Mouse (Mus musculus): ENCODE data around the gene Rac2.

The Rac2 gene

DNA sequence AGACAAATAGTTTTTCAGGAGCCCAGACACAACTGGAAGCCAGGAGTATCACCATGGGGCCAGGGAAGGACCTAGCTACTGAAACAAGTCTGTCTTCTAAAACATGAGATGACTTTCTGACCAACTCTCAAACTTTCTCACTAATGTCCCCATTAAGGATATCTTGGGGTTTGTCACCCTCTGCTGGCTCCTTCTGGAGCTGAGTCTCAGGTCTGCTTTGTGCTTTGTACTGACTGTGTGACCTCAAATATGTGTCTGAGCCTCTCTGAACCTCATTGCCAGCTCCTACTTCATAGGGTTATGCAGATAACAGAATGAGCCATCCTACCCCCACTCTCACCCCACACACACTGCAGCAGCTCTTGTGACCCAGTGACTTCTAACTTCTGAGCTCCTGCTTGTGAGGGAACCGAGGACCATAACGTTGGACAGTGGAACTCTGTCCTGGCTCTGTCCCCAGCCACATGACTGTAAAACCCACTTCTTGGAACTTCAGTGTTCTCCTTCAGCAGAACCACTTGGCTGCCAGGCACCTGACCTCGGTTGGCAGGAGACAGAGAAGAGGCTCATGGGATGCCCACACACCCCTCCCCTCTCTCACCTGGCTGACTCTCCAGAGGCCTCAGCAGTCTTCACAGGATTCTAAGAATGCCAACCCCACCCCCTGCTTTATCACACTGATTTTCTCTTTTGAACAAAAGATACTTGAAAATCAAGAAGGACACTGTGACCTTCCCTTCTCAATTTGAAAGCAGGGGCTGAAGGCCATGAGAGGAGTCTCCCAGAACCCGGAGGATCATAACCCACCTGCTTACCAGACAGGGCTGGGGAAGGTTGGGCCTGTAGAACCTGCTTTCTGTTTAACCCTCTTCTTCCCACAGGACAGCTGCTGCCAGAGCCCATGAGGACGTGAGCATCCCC is 24.9 kb downstream of the Rac2 start:
- DNase-seq (ENCODE audit: low spot score) = no peak

DNA sequence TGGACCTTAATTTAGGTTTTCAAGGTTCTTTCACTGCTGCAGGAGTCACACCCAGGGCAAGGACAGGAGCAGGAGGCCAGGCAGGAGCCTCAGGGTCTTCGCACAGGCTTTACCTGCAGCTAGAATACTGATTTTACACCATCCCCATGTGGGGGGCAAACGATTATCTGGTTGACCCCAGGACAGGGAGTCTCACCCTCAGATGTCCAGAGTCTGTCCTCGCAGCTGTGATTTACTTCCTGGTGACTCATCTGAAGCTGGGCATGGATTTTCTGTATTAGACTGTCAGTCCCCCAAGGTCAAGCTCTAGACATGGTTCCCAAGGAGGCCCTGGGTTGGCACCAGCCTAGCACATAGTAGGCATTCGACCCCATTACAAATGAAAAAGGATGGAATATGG is 26.5 kb downstream of the Rac2 start:
- DNase-seq (ENCODE audit: low spot score) = no peak

DNA sequence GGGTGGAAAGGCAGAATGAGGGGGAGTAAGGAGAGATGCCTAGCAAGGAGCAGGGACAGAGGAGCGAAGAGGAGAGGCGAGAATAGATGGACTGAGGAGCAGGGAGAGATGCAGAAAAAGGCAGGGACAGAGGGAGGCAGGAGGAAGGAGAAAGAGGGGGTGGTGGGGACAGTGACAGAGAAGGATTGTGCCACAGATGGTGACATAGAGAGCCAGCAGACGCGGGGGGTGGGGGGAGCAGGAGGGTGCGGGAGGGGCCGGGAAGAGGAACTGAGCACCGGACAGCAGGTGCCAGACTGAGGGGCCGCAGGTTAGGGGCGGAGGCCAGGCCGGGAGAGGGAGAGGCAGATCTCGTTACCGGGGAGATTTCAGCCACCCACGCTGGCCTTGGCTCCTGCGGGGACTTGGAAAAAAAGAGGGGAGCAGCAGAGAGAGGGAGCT is 28.0 kb downstream of the Rac2 start, which contains the start of gene Sstr3:
Sstr3 (minus strand) TSS at position 125 of the 441 bp plus-strand sequence.
- DNase-seq (ENCODE audit: low spot score) = no peak

DNA sequence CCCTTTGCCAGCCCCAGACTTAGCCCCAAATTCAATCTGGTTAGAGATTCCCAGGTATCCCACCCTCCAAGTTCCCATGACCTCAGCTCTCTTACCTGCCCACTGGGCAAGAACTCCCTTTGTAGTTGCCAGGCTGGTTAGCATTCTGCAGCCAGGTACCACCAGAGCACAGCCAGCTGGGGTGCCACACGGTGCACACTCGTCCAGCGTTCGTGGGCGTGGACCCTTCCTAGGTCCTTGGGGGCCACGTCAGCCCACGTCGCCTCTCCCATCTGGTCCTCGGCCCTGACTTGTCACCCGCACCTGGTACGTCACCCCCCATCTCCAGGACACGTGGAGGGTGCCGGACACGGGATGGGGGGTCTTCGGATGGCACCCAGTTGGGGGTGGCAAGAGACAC is 28.5 kb downstream of the Rac2 start:
- DNase-seq (ENCODE audit: low spot score) = no peak

DNA sequence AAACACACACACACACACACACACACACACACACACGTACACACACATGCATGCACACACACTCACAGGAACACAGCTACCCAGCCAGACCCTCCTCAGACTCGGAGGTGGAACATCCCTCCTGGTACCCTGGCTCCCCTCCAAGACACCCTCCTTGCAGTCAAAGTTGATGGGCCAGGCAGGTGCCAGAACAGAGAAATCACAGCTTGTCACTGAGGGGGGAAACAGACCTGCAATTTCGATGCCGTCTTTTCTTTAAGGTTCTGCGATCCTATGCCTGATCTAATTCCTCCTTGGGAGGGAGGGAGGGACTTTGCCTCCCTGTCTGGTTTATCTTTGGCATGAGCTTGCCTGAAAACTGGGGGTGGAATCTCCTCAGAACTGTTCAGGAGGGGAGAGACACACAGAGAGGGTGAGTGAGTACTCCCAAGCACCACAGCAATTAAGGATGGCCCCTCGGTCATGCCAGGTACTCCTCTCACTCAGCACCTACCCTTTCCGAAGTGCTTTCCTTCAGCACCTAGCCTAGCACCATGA is 29.7 kb downstream of the Rac2 start:
- DNase-seq (ENCODE audit: low spot score) = no peak

DNA sequence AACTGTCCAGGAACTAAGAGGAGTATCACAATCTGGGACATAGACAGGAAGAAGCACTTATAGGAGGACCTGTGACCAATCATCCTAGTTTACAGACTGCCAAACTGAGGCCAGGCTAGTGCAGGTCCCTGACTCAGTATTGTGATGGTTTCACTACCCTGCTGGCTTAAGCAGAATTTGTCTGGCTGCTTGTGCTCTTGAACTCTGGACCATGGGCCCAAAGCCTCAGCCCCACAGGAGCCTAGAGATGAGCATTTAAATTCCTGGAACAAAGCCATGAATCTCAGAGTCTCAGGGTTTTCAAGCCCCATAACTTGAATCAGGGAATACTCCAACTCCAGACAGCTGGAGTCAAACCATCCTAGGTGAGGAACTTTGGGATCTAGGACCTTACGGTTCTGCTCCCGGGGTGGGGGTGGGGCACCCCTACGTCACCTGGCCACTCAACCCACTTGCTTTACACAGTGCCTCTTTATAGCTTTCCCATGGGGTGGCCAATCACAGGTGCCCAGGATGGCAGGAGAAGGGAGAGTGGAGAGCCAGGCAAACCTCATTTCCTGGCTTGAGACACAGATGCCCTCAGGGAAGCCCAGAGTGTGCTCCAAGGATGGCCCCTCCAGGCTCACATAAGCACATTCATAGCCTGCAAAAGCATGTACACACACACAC is 30.4 kb downstream of the Rac2 start:
- no peak for DNase-seq (ENCODE audit: low spot score)

DNA sequence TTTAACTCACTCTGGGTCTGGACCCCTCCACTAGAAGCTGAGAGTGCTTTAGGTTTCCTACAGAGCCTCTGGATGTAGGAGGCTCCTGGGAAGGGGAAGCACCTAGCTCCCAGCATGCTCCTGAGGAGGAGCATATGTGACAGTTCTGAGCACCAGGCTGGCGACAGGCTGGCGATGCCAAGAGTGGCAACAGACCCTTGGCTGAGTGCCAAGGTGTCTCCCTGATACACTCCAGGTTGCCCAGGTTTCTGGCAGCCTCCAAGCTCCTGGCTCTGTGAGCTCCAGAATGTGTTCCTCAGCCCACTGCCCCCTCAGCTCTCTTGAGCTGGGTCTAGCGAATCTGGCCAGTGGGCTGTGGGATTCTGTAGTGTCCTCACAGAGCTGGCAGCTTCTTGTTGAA is 31.0 kb downstream of the Rac2 start:
- no peak for DNase-seq (ENCODE audit: low spot score)

DNA sequence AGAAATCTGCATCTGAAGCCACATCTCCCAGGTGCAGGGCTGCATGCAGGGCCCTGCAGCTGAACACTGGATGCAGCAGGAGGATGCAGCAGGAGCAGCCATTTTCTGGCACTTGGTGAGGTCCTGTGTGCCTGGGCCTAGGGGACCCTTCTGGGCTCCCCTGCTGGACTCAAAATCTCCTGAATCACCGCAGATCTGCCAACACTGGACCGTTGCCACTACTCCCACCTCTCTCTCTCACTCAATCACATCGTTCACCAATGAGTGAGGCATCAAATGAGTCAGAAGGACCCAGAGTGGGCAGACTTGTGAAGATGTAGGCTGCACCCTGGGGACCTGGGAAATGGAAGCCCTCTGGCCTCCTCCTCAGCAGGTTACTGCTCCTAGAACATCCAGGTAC is 31.5 kb downstream of the Rac2 start:
- no peak for DNase-seq (ENCODE audit: low spot score)

DNA sequence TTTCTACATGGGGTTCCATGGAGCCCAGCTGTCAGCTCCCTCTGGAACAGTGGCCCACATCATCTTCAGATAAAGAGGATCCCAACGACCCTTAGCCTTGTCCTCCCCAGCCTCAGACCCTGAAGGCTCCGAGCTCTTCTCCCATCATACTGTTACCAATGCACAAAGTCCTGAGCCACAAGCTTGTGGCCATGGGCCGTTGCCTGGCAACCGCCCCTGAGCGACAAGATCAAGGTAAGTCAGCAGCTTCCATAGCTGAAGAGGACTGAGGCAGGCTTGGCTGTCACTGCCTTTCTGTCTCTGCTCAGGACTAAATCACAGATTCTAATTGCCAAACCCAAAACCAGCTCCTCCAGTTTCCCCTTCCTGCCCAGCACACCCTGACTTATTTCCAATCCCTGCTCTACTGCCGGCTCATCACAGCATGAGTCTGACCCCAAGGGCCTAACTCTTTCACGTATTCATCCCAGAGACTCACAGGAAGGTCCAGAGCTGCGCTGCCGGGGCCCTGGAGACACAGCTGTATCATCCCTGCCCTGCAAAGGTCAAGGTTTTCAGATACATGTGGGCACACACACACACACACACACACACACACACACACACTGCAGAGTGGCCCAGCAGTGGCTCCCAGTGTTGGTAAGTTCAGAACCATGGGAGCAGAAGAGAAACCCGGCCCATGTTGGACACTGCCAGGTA is 36.7 kb downstream of the Rac2 start:
- DNase-seq (ENCODE audit: low spot score) = no peak

DNA sequence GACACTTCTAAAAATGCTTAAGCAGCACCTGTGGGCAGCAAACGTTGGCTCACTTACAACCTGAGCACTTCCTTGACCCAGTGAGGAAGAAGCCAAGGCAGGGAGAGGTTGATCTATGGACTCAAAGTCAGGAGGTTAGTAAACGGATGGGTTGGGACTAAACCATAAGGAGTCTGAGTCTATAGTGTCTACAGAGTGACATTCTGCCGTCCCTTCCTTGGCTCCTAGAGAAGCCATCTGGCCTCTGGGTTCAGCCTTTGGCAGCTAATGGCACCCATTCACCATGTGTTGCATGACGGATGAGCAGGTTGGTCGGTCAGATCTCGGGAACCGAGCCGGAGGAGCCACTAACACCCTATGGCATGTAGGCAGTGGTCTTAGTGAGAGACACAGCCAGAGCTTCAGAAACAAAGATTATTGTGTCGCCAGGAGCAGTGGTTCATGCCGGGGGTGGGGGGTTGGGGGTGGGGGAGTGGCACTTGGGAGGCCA is 39.2 kb downstream of the Rac2 start:
- DNase-seq (ENCODE audit: low spot score) = no peak

DNA sequence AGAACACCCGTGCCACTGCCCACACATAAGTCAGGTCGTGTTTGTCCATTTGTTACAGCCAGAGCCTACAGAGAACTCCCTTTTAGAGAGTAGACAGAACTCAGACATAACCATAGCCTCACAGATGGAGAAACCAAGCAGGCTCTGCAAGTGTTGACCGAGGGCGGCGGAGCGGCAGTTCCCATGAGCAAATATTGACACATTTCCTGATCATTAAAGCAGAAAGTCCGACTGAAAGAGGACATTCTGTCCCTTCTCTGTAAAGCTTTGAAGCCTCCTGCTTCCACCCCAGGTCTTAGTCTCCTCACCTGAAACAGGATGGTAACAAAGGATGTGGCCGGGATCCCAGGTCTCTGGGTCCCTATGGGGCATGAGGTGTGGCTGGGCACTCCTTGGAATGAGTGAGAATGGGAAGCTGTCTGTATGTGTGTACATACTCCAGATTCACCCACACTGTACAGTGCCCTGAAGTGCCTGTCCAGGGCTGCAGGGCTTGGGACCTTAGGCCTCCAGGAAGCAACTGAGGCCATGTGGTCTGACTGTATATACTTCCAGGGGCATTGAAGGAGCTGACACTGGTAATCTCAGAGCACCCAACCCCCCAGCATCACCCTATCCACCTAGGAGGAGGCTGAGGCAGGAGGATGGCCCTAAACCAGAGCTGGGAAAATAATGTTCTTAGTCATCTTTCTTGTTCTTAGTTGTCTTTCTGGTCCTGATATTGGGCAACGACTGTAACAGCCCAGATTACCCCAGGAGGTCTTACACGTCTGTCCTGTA is 39.8 kb downstream of the Rac2 start:
- no peak for DNase-seq (ENCODE audit: low spot score)

DNA sequence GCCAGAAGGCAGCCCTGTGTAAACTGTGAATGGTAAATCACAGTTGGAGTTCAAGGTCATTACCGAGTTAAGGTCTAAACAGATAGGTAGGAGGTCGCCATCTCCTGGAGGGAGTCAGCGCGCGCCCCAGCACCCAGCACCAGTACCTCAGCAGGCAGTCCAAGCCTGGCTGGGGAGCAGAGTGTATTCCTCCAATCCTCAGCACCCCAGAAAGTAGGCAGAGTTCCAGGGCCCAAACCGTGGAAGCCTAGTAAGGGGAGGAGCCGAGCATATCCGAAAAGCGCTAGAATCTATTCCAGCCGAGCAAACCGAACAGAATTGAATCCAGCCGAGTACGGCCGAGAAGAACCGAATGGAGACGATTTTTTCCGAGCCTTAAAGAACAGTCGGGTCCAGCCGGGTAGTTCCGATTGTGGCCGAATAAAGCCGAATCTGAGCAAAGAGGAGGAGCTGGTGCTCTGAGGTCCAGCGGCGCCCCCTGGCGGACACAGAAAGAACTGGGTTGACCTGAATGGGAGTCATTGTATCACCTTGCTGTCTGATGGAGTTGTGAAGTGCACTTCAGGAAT is 40.6 kb downstream of the Rac2 start:
- peak; percentile 76 for DNase-seq (ENCODE audit: low spot score)

DNA sequence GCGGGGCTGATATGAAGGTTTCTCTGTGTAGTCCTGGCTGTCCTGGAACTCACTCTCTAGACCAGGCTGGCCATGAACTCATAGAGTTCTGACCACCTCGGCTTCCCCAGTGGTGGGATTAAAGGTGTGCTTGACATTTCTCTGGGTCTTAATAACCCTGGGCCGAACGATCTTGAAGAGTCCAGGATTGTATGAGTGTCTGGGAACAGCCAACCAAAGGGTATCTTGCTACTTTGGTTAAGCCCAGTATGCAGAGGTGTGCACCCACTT is 41.2 kb downstream of the Rac2 start:
- DNase-seq (ENCODE audit: low spot score) = no peak

DNA sequence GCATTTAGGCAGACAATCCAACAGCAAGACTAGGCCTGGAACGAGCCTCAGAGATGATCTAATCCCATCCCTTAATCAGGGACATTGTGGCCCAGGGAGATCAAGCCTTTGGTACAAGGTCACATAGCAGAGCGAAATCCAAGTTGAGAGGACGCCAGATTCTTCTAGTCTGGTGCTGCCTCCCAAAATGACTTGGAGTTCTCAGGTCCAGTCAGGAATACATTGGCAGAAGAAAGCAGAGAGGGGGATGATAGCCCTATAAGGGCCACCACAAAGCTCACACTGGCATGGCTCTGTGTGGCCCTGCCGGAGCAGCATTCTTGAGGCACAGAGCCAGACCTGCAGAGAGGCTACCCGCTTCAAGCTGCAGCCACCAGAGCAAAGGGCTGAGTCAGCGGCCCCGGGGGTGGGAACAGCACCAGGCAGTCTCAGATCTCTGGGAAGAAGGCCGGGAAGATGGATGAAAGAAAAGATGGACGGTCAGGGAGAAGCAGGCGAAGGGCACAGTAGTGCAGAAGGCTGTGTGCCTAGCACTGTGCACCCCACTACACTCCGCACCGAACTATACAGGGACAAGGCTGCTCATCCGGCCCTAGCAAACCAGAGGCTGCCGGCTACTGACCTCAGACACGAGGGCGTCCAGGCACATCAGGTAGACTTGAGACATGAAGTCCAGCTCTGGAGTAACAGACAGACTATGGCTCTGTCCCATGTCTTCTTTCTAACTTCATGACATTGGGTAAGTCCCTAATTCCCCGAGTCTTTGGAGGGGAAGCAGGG is 41.7 kb downstream of the Rac2 start, which contains the start of gene C1qtnf6:
C1qtnf6 (minus strand) TSS at position 746 of the 780 bp plus-strand sequence.
- DNase-seq (ENCODE audit: low spot score) = no peak

DNA sequence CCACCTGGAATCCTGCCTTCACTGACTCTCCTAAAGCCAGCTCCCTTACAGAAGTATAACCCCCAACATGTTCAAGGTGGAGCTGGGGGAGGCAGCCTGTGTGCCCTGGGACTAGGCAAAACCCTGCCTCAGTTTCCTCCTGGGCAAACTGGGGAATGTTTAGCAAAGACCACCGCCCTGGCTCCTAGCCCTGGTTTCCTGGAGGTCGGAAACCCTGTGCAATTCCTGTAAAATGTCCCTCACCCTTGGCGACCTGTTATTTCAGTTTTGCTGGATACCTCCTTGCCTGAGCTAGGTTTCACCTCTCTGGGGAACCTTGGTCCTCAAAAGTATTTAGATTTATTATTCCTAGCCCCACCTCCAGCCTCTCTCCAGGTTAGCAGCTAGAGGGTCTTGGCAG is 42.4 kb downstream of the Rac2 start:
- no peak for DNase-seq (ENCODE audit: low spot score)

DNA sequence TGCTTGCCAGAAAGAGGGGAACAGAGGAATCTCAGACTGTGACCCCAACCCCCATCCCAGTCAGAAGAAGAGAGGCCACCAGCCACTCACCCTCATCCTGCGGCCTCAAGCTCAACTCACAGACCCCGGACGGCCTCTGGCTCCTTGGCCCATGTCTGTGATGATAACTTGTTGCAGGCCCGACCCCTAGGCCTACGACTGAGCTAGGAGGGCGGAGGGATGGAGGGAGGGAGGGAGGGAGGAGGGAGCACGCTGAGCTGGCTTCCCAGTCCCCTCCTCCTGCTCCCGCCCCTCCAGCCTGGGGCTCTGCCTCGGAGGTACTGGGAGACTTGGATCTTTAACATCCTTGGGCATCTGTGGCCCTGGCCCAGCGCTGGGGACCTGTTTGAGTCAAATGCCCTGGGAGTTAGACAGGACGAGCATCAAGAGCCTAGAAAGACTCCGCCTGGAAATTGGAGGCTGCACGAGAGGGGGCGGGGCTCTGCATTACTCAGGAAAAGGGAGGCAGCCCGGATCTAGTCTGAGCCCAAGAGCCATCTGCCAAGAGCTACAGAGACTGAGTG is 43.1 kb downstream of the Rac2 start:
- DNase-seq (ENCODE audit: low spot score) = no peak

DNA sequence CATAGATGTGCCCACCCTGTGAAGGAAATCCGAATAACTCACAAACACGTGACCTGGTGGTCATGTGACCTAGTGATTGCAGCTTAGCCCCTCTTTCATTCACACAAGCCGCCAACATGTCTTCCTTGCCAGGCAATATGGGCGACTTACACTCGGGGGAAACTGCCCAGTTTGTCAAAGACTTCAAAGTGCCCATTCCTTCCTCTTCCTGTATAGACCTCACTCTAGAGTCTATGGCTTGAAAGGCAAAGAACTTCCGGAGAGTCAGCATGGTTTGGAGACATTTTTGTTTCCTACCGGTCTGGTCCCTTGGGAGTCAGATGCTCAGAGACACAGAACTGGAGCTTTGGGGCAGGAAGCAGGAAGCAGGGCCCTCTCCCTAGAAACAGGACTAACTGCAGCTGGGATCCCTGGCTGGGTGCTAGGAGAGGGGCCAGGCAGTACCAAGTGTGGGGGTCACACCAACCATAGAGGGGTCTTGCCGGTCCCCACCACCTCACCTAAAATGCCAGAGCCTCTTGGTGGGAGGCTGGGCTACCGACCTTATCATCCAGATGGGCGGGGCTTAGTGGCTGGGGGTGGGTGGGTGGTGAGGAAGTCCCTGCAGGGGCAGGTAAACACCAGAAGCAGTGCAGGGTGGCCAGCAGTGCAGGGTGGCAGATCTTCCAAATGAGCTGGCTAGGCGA is 43.7 kb downstream of the Rac2 start:
- no peak for DNase-seq (ENCODE audit: low spot score)

DNA sequence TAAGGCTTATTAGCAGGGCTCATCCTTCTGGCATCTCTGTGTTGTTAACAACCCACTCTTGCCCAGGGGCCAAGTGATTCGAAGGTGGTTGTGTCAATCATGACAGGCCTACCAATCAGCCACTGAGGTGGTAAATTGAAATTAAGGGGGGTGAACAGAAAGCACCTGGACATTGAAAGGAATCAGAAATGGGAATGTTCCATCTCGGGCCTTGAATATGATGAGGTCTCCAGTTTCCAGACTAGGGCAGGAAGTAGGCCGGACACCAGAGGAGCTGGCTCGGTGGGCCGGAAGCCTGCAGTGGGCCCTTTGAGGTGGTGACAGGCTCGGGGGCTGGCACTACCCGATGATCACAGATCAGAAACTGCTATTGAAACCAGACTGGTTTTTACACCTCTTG is 44.6 kb downstream of the Rac2 start:
- peak; percentile 24 for DNase-seq (ENCODE audit: low spot score)

DNA sequence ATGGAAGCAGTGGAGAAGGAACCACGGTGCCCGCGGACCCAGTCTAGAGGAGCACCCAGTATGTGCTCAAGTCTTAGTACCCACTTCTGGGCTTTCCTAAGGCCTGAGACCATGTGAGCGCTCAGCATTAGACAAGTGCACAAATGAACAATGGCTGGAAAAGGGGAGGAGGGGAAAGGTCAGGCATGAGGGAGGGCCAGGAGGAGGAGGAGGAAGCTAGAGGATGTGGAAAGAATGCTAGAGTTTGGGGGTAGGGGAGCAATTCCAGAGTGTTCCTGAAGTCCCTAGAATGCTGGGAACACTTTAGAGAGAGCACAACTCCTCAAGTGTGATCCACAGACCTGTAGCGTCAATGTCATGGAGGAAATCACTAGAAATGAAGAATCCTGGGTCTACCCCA is 48.4 kb downstream of the Rac2 start:
- DNase-seq (ENCODE audit: low spot score) = no peak

DNA sequence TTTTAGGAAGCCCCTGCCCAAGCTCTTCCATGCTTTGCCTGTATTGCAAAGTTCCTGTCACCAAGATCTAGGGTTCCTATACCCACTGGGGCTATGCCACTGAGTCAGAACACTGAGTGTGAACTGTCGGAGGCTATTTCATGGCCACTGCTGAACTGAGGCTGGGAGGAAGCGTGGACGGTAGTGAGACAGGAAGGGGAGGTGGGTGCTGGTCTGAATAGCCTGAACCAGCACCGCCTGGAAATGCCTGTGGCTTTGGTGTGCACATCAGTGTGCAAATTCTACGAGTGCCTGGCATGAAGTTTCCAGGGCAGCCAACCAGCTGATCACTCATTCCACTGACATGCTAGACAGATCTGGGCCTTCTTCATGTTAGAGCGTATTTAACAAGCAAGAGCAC is 50.7 kb downstream of the Rac2 start:
- no peak for DNase-seq (ENCODE audit: low spot score)

Data from spleen, adult 12 weeks (tissue).